Comparison of ENCODE assay signal across 8 mouse cellular contexts in the genomic region with DNA sequence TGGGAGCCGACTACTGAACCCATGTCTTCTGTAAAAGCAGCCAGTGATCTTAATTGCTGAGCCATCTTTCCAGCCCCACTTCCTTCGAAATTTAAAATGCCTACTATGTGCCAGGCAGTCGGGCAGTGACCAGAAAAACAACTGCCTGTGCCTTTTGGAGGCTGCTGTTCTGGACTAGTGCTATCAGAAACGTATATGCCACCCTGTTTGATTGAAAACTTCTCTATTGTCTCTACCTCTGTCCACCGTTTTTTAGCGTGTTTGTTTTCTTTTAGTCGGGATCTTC. TPM values are rescaled to one million over a fixed set of nuclear protein-coding genes. Genes with fewer than 3 reads are reported as not detected.
DNase-seq lines count a peak whose midpoint lies in the region; ATAC-seq and TF ChIP-seq lines count a peak whose summit lies in the region.

No protein-coding gene starts in this region.

- 34% methylated on average over 7 of the region's 7 CpGs for WGBS in heart, embryonic 11.5 days (ENCODE audit: insufficient replicate concordance)
- WGBS in forebrain, embryonic 14.5 days = 47% methylated on average over 7 of the region's 7 CpGs
- WGBS in liver, embryonic 14.5 days (ENCODE audit: insufficient replicate concordance) = 24% methylated on average over 7 of the region's 7 CpGs

- no peaks in the 10 kb centered on the region for H3K9me3 ChIP-seq in heart, embryonic 11.5 days (replicated peaks; ENCODE audit: control insufficient read depth, low read length)
- no peaks in the 10 kb centered on the region for H3K9me3 ChIP-seq in E14TG2a.4 (ENCODE audit: low read length)
- no peaks in the 10 kb centered on the region for H3K9me3 ChIP-seq in forebrain, embryonic 14.5 days (replicated peaks; ENCODE audit: control insufficient read depth, low read length)
- no peaks in the 10 kb centered on the region for H3K9me3 ChIP-seq in liver, embryonic 14.5 days (ENCODE audit: control insufficient read depth, low read length)

- peak overlapping the region; percentile 99 for H3K9ac ChIP-seq in heart, embryonic 11.5 days (ENCODE audit: low read depth, low read length)
- H3K9ac ChIP-seq in forebrain, embryonic 14.5 days (ENCODE audit: low read length) = peak overlapping the region; percentile 96
- peak overlapping the region; percentile 79 for H3K9ac ChIP-seq in liver, embryonic 14.5 days (replicated peaks)

- peak overlapping the region; percentile 99 for H3K4me3 ChIP-seq in heart, embryonic 11.5 days (ENCODE audit: low read depth, low read length)
- peak overlapping the region; percentile 94 for H3K4me3 ChIP-seq in E14TG2a.4 (replicated peaks; ENCODE audit: low read length)
- peak overlapping the region; percentile 81 for H3K4me3 ChIP-seq in forebrain, embryonic 14.5 days (ENCODE audit: low read depth, low read length)
- peak overlapping the region; percentile 87 to 100 for H3K4me3 ChIP-seq in liver, embryonic 14.5 days (ENCODE audit: insufficient read depth in 1 of 2, low read depth in 2 of 2, low read length in 2 of 2)

- no peak for ATAC-seq in heart, embryonic 11.5 days (replicated peaks; ENCODE audit: insufficient number of reproducible peaks, low FRiP score, low TSS enrichment)
- no peak for ATAC-seq in forebrain, embryonic 14.5 days
- ATAC-seq in liver, embryonic 14.5 days (ENCODE audit: insufficient read depth) = no peak
- ATAC-seq in frontal cortex, adult (ENCODE audit: low TSS enrichment) = no peak

- no peak for TF ChIP-seq CTCF in E14TG2a.4 (conservative IDR thresholded peaks at IDR 0.05; ENCODE audit: low read length)
- no peak for TF ChIP-seq CTCF in liver, embryonic 14.5 days (IDR thresholded peaks at IDR 0.05; ENCODE audit: low read depth)

- peaks cover 21% of the 10 kb centered on the region for H3K4me1 ChIP-seq in heart, embryonic 11.5 days (ENCODE audit: control insufficient read depth, insufficient read depth, low read length)
- peaks cover 54% of the 10 kb centered on the region for H3K4me1 ChIP-seq in E14TG2a.4 (replicated peaks; ENCODE audit: low read depth, low read length)
- peaks cover 15% of the 10 kb centered on the region for H3K4me1 ChIP-seq in forebrain, embryonic 14.5 days (ENCODE audit: control insufficient read depth, insufficient read depth, low read length)
- peaks cover 19 to 23% of the 10 kb centered on the region in 2 experiments for H3K4me1 ChIP-seq in liver, embryonic 14.5 days (replicated peaks; ENCODE audit: control insufficient read depth in 2 of 2, insufficient read depth in 2 of 2, low read length in 1 of 2)

- no peaks in the 10 kb centered on the region for H3K27me3 ChIP-seq in heart, embryonic 11.5 days (ENCODE audit: control insufficient read depth, insufficient read depth, low read length)
- no peaks in the 10 kb centered on the region for H3K27me3 ChIP-seq in E14TG2a.4 (ENCODE audit: insufficient read depth, low read length)
- H3K27me3 ChIP-seq in forebrain, embryonic 14.5 days (replicated peaks; ENCODE audit: control insufficient read depth, insufficient read depth, low read length) = no peaks in the 10 kb centered on the region
- no peaks in the 10 kb centered on the region for H3K27me3 ChIP-seq in liver, embryonic 14.5 days (ENCODE audit: control insufficient read depth, insufficient read depth, low read length)

- peaks cover 11% of the 10 kb centered on the region for H3K36me3 ChIP-seq in heart, embryonic 11.5 days (ENCODE audit: control insufficient read depth, insufficient read depth, low read length)
- H3K36me3 ChIP-seq in E14TG2a.4 (ENCODE audit: insufficient read depth, low read length) = peaks cover 62% of the 10 kb centered on the region
- peaks cover 47% of the 10 kb centered on the region for H3K36me3 ChIP-seq in forebrain, embryonic 14.5 days (ENCODE audit: control insufficient read depth, insufficient read depth, low read length)
- peaks cover 36% of the 10 kb centered on the region for H3K36me3 ChIP-seq in liver, embryonic 14.5 days (replicated peaks; ENCODE audit: control insufficient read depth, insufficient read depth, low read depth)

- no peak overlapping the region for H3K27ac ChIP-seq in heart, embryonic 11.5 days (ENCODE audit: low read depth, low read length)
- no peak overlapping the region for H3K27ac ChIP-seq in forebrain, embryonic 14.5 days (ENCODE audit: low read depth, low read length)
- peak overlapping the region; percentile 73 for H3K27ac ChIP-seq in liver, embryonic 14.5 days

- no peak for DNase-seq in heart, adult 8-10 months (ENCODE audit: low spot score)
- DNase-seq in forebrain, embryonic 14.5 days (ENCODE audit: low spot score) = no peak
- DNase-seq in liver, embryonic 14.5 days (ENCODE audit: low read depth in 3 of 3, low spot score in 3 of 3) = no peak
- DNase-seq in adipocyte (ENCODE audit: low spot score) = no peak
- no peak for DNase-seq in adrenal gland, postnatal 14 days

- H3K4me2 ChIP-seq in heart, embryonic 11.5 days = peak overlapping the region; percentile 93
- H3K4me2 ChIP-seq in forebrain, embryonic 14.5 days (ENCODE audit: low read length) = peak overlapping the region; percentile 69
- peak overlapping the region; percentile 88 for H3K4me2 ChIP-seq in liver, embryonic 14.5 days (ENCODE audit: low read depth)

- TF ChIP-seq EP300 in liver, embryonic 14.5 days (IDR thresholded peaks at IDR 0.05; ENCODE audit: low read depth) = no peak

RNA-seq across cellular contexts. Expression of a gene that starts 0.5 kb away (rescaled TPM):
- 207 and 208 TPM in 2 replicates for polyA plus RNA-seq in heart, embryonic 11.5 days (2014; fragmentation: Nextera tagmentation; extraction: Ambion mirVana)
- total RNA-seq in heart, adult 8-10 months (2022) = 10 to 100 TPM; 50.2 to 59.6 (median 53.7) TPM
- 134 and 153 TPM in 2 replicates for polyA plus RNA-seq in forebrain, embryonic 14.5 days (2014; fragmentation: Nextera tagmentation; extraction: Ambion mirVana)
- polyA plus RNA-seq in liver, embryonic 14.5 days (2012; rRNA removed) = 23.9 and 32.5 TPM in 2 replicates
- 94.5 and 118 TPM in 2 replicates for polyA plus RNA-seq in liver, embryonic 14.5 days (2014; fragmentation: Nextera tagmentation; extraction: Ambion mirVana)
- total RNA-seq in adrenal gland, postnatal 14 days (2021) = 93.4 and 102 TPM in 2 replicates

RNA-seq across cellular contexts. Expression of a gene that starts 0.7 kb away (rescaled TPM):
- 13.4 and 14.2 TPM in 2 replicates for polyA plus RNA-seq in heart, embryonic 11.5 days (2014; fragmentation: Nextera tagmentation; extraction: Ambion mirVana)
- 1 to 10 TPM; 2.6 to 5.1 (median 3.4) TPM for total RNA-seq in heart, adult 8-10 months (2022)
- polyA plus RNA-seq in forebrain, embryonic 14.5 days (2014; fragmentation: Nextera tagmentation; extraction: Ambion mirVana) = 12.2 and 16.3 TPM in 2 replicates
- 4.2 TPM in 2 replicates for polyA plus RNA-seq in liver, embryonic 14.5 days (2012; rRNA removed)
- polyA plus RNA-seq in liver, embryonic 14.5 days (2014; fragmentation: Nextera tagmentation; extraction: Ambion mirVana) = 4.0 and 5.2 TPM in 2 replicates
- 16.1 and 18.2 TPM in 2 replicates for total RNA-seq in adrenal gland, postnatal 14 days (2021)

RNA-seq across cellular contexts. Expression of a gene that starts 50.0 kb away (rescaled TPM):
- 76.9 and 79.6 TPM in 2 replicates for polyA plus RNA-seq in heart, embryonic 11.5 days (2014; fragmentation: Nextera tagmentation; extraction: Ambion mirVana)
- 100 to 1,000 TPM in 2 of 4 experiments, 10 to 100 TPM in 2; 94.0 to 109 (median 101) TPM for total RNA-seq in heart, adult 8-10 months (2022)
- 49.9 and 51.3 TPM in 2 replicates for polyA plus RNA-seq in forebrain, embryonic 14.5 days (2014; fragmentation: Nextera tagmentation; extraction: Ambion mirVana)
- polyA plus RNA-seq in liver, embryonic 14.5 days (2012; rRNA removed) = 28.3 and 41.3 TPM in 2 replicates
- polyA plus RNA-seq in liver, embryonic 14.5 days (2014; fragmentation: Nextera tagmentation; extraction: Ambion mirVana) = 38.5 and 42.4 TPM in 2 replicates
- total RNA-seq in adrenal gland, postnatal 14 days (2021) = 142 and 154 TPM in 2 replicates
